Mouse (Mus musculus) ES-E14 (cell line): Measurements from ENCODE around the gene Ralgps1.

Experiments
- CHD2 ChIP-seq: IDR thresholded peaks from 2 replicates; pipeline ENCODE4 v1.6.1; 2014; ENCODE audit warnings: mild to moderate bottlenecking, low read depth, low read length, inconsistent platforms
- HCFC1 ChIP-seq: IDR thresholded peaks from 2 replicates; pipeline ENCODE4 v1.6.1; 2012; ENCODE audit warnings: low read length, inconsistent platforms, borderline replicate concordance; ENCODE audit not compliant: insufficient read depth
- MAFK ChIP-seq: IDR thresholded peaks from 2 replicates; pipeline ENCODE4 v1.6.1; 2014; ENCODE audit warnings: mild to moderate bottlenecking, low read depth, low read length, inconsistent platforms; ENCODE audit not compliant: insufficient read depth

DNA sequence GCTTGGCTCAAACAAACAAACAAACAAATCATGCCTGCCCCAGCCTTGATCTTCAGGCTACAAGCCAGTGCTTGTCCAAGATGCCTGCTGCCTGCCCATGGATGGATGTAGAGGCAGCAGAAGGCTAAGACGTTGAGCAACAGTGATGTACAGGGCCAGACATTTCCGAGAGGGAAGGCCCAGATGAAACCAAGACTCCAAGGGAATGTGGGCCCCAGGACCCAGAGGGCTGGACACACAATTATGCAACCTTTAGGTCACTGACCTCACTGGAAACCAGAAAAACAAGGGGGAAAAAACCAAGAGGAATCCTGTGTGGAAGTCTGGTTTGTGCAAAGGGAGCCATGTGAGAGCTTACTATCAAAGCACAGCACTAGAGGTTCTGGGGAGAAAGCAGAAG is 87.6 kb downstream of the Ralgps1 start:
- TF ChIP-seq CHD2 (no peak), MAFK (no peak), HCFC1 (no peak)
